In genomic region chr1:171441466-171442412, GRCm38 (mm10) we compare ENCODE assay signal across 8 mouse cellular contexts. TPM values are rescaled to one million over a fixed set of nuclear protein-coding genes. Genes with fewer than 3 reads are reported as not detected.
DNase-seq lines count a peak whose midpoint lies in the region; ATAC-seq and TF ChIP-seq lines count a peak whose summit lies in the region.

No protein-coding gene starts in this region.

- H3K27me3 ChIP-seq in kidney, adult 2 months (replicated peaks; ENCODE audit: control insufficient read depth, insufficient read depth, low read length): no peaks in the 10 kb centered on the region
- H3K27me3 ChIP-seq in embryonic facial prominence, embryonic 15.5 days: peaks cover 22% of the 10 kb centered on the region
- H3K27me3 ChIP-seq in limb, embryonic 15.5 days: peaks cover 13% of the 10 kb centered on the region; the same call in 1 of the 2 replicates
- H3K27me3 ChIP-seq in small intestine, adult 2 months (ENCODE audit: control insufficient read depth, insufficient read depth, low read length): no peaks in the 10 kb centered on the region

- no peak for ATAC-seq in embryonic facial prominence, embryonic 15.5 days (ENCODE audit: insufficient number of reproducible peaks, low FRiP score, low TSS enrichment, low read depth)
- no peak for ATAC-seq in limb, embryonic 15.5 days (ENCODE audit: insufficient number of reproducible peaks, low FRiP score, low TSS enrichment, low read depth)

- H3K4me2 ChIP-seq in embryonic facial prominence, embryonic 15.5 days (replicated peaks): no peak overlapping the region
- no peak overlapping the region for H3K4me2 ChIP-seq in limb, embryonic 15.5 days

- H3K9me3 ChIP-seq in embryonic facial prominence, embryonic 15.5 days (replicated peaks): no peaks in the 10 kb centered on the region
- no peaks in the 10 kb centered on the region for H3K9me3 ChIP-seq in limb, embryonic 15.5 days

- peaks cover 23% of the 10 kb centered on the region for H3K4me1 ChIP-seq in kidney, adult 2 months (ENCODE audit: control insufficient read depth, insufficient read depth, low read length)
- peaks cover 23% of the 10 kb centered on the region; the same call in 1 of the 2 replicates for H3K4me1 ChIP-seq in embryonic facial prominence, embryonic 15.5 days
- peaks cover 20% of the 10 kb centered on the region for H3K4me1 ChIP-seq in limb, embryonic 15.5 days
- peaks cover 17% of the 10 kb centered on the region for H3K4me1 ChIP-seq in small intestine, adult 2 months (ENCODE audit: control insufficient read depth, insufficient read depth, insufficient read length, low read length)

- H3K4me3 ChIP-seq in kidney, adult 2 months (ENCODE audit: insufficient read depth, low read depth, low read length): peak overlapping the region; percentile 18; the same call in 1 of the 2 replicates
- H3K4me3 ChIP-seq in embryonic facial prominence, embryonic 15.5 days (replicated peaks): no peak overlapping the region
- H3K4me3 ChIP-seq in limb, embryonic 15.5 days: no peak overlapping the region
- H3K4me3 ChIP-seq in small intestine, adult 2 months (ENCODE audit: low read depth, low read length): peak overlapping the region; percentile 55

- H3K27ac ChIP-seq in kidney, adult 2 months (ENCODE audit: insufficient read depth, low read depth, low read length): peak overlapping the region; percentile 92
- peak overlapping the region; percentile 55; the same call in 1 of the 2 replicates for H3K27ac ChIP-seq in embryonic facial prominence, embryonic 15.5 days (replicated peaks)
- peak overlapping the region; percentile 43 for H3K27ac ChIP-seq in limb, embryonic 15.5 days
- peak overlapping the region; percentile 96 for H3K27ac ChIP-seq in small intestine, adult 2 months (ENCODE audit: insufficient read depth, low read depth, low read length)

- no peak for TF ChIP-seq CTCF in kidney, adult 2 months (conservative IDR thresholded peaks at IDR 0.05; ENCODE audit: insufficient read depth, insufficient read length, low read depth, low read length)
- no peak for TF ChIP-seq CTCF in small intestine, adult 2 months (IDR thresholded peaks at IDR 0.05; ENCODE audit: extremely low read depth, insufficient read length, insufficient replicate concordance, low read depth, low read length)

- 33% methylated on average over 7 of the region's 7 CpGs for WGBS in kidney, adult 2 months
- 47% methylated on average over 7 of the region's 7 CpGs for WGBS in embryonic facial prominence, embryonic 15.5 days
- WGBS in limb, embryonic 15.5 days: 46% methylated on average over 7 of the region's 7 CpGs
- 11% methylated on average over 7 of the region's 7 CpGs for WGBS in small intestine, adult 2 months

- TF ChIP-seq POLR2A in kidney, adult 2 months (IDR thresholded peaks at IDR 0.05; ENCODE audit: low read depth, low read length): no peak
- no peak for TF ChIP-seq POLR2A in small intestine, adult 2 months (IDR thresholded peaks at IDR 0.05; ENCODE audit: low read depth, low read length)

- peak; percentile 70 for DNase-seq in kidney, adult 2 months
- no peak for DNase-seq in kidney, adult 11 months
- DNase-seq in left cerebral cortex, adult 11 months (ENCODE audit: low spot score): no peak
- DNase-seq in gastrocnemius, postnatal 25 days: no peak
- DNase-seq in ovary, postnatal 14 days (ENCODE audit: low spot score): no peak

- no peak overlapping the region for H3K9ac ChIP-seq in embryonic facial prominence, embryonic 15.5 days
- no peak overlapping the region for H3K9ac ChIP-seq in limb, embryonic 15.5 days

- no peaks in the 10 kb centered on the region for H3K36me3 ChIP-seq in kidney, adult 2 months (ENCODE audit: control insufficient read depth, insufficient read depth, low read length)
- no peaks in the 10 kb centered on the region for H3K36me3 ChIP-seq in embryonic facial prominence, embryonic 15.5 days
- no peaks in the 10 kb centered on the region for H3K36me3 ChIP-seq in limb, embryonic 15.5 days
- no peaks in the 10 kb centered on the region for H3K36me3 ChIP-seq in small intestine, adult 2 months (ENCODE audit: control insufficient read depth, insufficient read depth, low read length)

RNA-seq across cellular contexts. Expression of gene F11r, which starts 4.4 kb away (rescaled TPM):
- 88.7 and 106 TPM in 2 replicates for polyA plus RNA-seq in kidney, adult 2 months (2012; rRNA removed)
- polyA plus RNA-seq in embryonic facial prominence, embryonic 15.5 days (2015; fragmentation: Nextera tagmentation; extraction: Ambion mirVana): 66.5 and 73.3 TPM in 2 replicates
- 68.3 and 70.6 TPM in 2 replicates for polyA plus RNA-seq in limb, embryonic 15.5 days (2015; fragmentation: Nextera tagmentation; extraction: Ambion mirVana)
- polyA plus RNA-seq in small intestine, adult 2 months (2012; rRNA removed): 49.7 and 142 TPM in 2 replicates
- total RNA-seq in gastrocnemius, postnatal 25 days (2021): 1 to 10 TPM; 6.2 to 6.9 TPM

RNA-seq across cellular contexts. Expression of gene Tstd1, which starts 23.1 kb away (rescaled TPM):
- 77.3 and 79.7 TPM in 2 replicates for polyA plus RNA-seq in kidney, adult 2 months (2012; rRNA removed)
- 8.1 and 11.8 TPM in 2 replicates for polyA plus RNA-seq in embryonic facial prominence, embryonic 15.5 days (2015; fragmentation: Nextera tagmentation; extraction: Ambion mirVana)
- 5.2 and 8.5 TPM in 2 replicates for polyA plus RNA-seq in limb, embryonic 15.5 days (2015; fragmentation: Nextera tagmentation; extraction: Ambion mirVana)
- 52.0 and 53.7 TPM in 2 replicates for polyA plus RNA-seq in small intestine, adult 2 months (2012; rRNA removed)
- 1 to 10 TPM in 1 of 2 experiments, under 1 TPM in 1; 0.95 to 1.3 TPM for total RNA-seq in gastrocnemius, postnatal 25 days (2021)

RNA-seq across cellular contexts. Expression of gene Usf1, which starts 30.6 kb away (rescaled TPM):
- 56.8 and 59.0 TPM in 2 replicates for polyA plus RNA-seq in kidney, adult 2 months (2012; rRNA removed)
- polyA plus RNA-seq in embryonic facial prominence, embryonic 15.5 days (2015; fragmentation: Nextera tagmentation; extraction: Ambion mirVana): 74.6 and 85.2 TPM in 2 replicates
- polyA plus RNA-seq in limb, embryonic 15.5 days (2015; fragmentation: Nextera tagmentation; extraction: Ambion mirVana): 71.1 and 75.8 TPM in 2 replicates
- 55.0 and 87.8 TPM in 2 replicates for polyA plus RNA-seq in small intestine, adult 2 months (2012; rRNA removed)
- total RNA-seq in gastrocnemius, postnatal 25 days (2021): 10 to 100 TPM; 24.6 to 25.2 TPM

RNA-seq across cellular contexts. Expression of gene Arhgap30, which starts 53.0 kb away (rescaled TPM):
- polyA plus RNA-seq in kidney, adult 2 months (2012; rRNA removed): 1.6 and 4.8 TPM in 2 replicates
- polyA plus RNA-seq in embryonic facial prominence, embryonic 15.5 days (2015; fragmentation: Nextera tagmentation; extraction: Ambion mirVana): 2.6 and 3.1 TPM in 2 replicates
- polyA plus RNA-seq in limb, embryonic 15.5 days (2015; fragmentation: Nextera tagmentation; extraction: Ambion mirVana): 2.9 and 3.2 TPM in 2 replicates
- 3.8 and 6.1 TPM in 2 replicates for polyA plus RNA-seq in small intestine, adult 2 months (2012; rRNA removed)
- under 1 TPM; 0.49 to 0.86 TPM for total RNA-seq in gastrocnemius, postnatal 25 days (2021)

Comparison
In these comparisons a context has a peak if more than half of its experiments do, and no peak if none do; other contexts are left out.
1. H3K27ac ChIP-seq: peak in every context shown above with its lines; median percentile 96 in small intestine, adult 2 months; 92 in kidney, adult 2 months; 55 in embryonic facial prominence, embryonic 15.5 days; 43 in limb, embryonic 15.5 days.
2. H3K4me3 ChIP-seq: peak in kidney, adult 2 months (single experiment) and small intestine, adult 2 months (single experiment); none in embryonic facial prominence, embryonic 15.5 days (single experiment) and limb, embryonic 15.5 days (single experiment).